Mouse (Mus musculus): ENCODE data around the gene Edem3.
"Not testable (repeated sequence)": the region's sequence is repeated elsewhere in the genome, so short reads cannot be mapped to it uniquely, and the experiment has no call there.

Gene Edem3

DNA sequence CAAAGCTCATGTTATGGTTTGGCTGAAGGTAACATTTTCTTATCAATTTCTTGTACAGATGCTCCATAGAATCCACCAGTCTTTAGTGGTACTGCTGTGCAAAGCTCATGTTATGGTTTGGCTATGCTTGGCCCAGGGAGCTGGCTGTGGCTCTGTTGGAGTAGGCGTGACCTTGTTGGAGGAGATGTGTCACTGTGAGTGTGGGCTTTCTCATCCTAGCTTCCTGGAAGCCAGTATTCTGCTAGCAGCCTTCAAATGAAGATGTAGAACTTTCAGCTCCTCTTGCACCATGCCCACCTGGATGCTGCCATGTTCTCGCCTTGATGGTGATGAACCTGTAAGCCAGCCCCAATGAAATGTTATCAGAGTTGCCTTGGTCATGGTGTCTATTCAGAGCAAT lies 5.3 kb upstream of the Edem3 start:
- not testable (repeated sequence) for DNase-seq (ENCODE audit: extremely low read depth, low read depth, low spot score)

GRCm38 (mm10) chr1:151752946-151753345 lies 2.2 kb upstream of the Edem3 start:
- no peak for DNase-seq (ENCODE audit: extremely low read depth, low read depth, low spot score)

DNA sequence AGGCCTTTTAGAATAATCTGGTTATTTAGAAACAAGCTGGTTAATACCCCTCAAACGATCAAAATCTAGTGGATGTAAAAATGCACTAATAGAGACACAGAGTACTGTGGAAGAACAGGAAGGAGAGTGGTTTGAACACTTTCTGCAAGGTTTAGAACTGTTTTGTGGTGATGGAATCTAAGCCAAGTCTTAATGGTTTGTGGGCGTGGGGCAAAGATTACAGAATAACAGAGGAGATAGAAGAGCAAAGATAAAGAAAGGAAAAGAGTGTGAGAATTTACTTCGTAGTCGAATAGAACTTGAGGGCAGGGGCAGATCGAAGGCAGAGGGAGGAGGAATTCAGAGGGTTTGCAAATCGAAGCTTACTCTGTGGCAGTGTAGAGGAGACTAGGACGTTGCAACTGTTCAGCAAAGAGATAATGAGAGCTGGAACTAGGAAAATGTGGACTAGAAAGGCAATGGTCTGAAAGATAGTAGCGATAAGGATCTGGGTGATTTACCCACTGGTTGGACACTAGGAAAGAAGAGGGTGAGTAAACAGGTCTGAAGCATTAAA lies 1.7 kb upstream of the Edem3 start:
- DNase-seq (ENCODE audit: extremely low read depth, low read depth, low spot score), result no peak

DNA sequence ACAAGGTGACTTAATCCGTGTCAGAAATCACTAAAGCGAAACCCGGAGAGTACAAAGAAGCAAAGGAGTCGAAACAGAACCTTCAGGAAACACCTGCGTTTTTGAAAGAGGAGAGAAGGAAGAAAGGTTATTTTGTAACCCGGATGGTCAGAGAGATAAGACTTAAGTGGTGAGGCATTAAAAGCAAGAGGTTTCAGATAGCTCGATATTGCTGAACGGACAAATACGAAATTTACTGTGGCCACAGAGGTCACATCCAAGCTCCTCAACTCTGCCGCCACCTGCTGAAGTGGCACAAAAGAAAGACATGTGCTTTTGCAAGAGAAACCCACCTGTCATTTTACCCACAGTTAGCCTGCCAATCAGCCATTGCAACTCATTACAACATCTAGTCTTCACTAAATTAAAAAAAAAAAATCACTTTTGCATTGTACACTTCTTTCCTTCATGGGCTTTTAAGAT lies 1.1 kb upstream of the Edem3 start:
- DNase-seq (ENCODE audit: extremely low read depth, low read depth, low spot score), result no peak

GRCm38 (mm10) chr1:151755660-151756424 lies 671 bp downstream of the Edem3 start:
- no peak for DNase-seq (ENCODE audit: extremely low read depth, low read depth, low spot score)

GRCm38 (mm10) chr1:151756425-151756728 lies 1.2 kb downstream of the Edem3 start:
- DNase-seq (ENCODE audit: extremely low read depth, low read depth, low spot score), result no peak

DNA sequence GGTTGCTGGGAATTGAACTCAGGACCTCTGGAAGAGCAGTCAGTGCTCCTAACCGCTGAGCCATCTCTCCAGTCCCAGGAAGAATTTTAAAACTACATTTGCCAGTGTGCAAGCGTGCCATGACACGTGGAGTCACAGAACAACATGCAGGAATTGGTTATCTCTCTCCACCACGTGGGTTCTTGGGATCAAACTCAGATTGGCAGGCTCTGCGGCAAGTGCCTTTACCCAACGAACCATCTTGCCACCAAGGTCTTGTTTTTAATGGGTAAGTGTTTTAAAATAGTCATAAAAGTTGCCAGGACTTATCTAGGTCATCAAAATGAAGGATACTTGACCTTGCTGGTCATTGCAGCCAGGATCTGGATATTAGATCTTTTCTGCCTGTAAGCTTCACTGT lies 3.1 kb downstream of the Edem3 start:
- no peak for DNase-seq (ENCODE audit: extremely low read depth, low read depth, low spot score)

DNA sequence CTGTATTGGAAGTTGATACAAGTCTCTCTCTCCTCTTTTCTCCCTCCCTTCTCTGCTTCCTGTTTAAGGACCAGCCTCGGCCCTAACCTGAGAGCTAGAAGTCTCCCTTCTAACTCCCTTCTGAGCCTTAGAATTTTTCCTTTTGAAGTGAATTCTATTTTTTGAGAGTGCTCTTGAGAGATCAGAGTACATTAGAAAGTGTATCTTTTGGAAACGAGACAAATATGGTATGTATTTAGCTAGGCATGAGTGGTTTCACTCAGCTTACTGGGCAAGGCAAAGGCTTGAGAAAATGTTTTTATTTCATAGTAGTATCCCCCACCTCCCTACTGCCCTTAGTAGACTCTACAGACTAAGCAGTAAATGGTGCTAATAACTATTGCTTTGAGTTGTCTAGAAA lies 3.8 kb downstream of the Edem3 start:
- no peak for DNase-seq (ENCODE audit: extremely low read depth, low read depth, low spot score)

GRCm38 (mm10) chr1:151764236-151764635 lies 9.1 kb downstream of the Edem3 start:
- no peak for DNase-seq (ENCODE audit: extremely low read depth, low read depth, low spot score)

GRCm38 (mm10) chr1:151766166-151766565 lies 11.0 kb downstream of the Edem3 start:
- no peak for DNase-seq (ENCODE audit: extremely low read depth, low read depth, low spot score)

DNA sequence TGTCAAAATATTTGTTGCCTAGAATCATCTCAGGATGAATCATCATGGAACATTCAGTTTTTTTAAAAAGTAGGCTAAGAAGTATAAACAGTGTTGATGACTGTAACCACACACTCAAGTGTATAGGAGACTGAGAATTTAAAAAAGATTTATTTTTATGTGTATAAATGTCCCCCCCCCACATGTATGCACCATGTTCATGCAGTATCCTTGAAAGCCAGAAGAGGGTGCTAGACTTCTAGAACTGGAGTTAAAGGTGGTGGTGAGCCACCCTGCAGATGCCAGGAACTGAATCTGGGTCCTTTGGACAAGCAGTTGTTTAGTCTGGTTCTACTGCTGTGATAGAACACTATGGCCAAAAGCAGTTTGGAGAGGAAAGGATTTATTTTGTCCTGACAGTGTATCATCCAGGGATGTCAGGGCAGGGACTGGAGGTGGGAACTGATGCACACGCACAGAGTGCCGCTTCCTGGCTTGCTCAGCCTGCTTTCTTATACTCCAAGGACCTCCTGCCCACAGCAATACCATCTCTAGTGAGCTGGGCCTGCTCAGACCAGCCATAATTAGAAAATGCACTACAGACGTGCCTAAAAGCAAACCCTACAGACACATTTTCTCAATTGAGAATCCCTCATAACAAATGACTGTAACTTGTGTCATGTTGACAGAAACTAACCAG lies 11.9 kb downstream of the Edem3 start:
- no peak for DNase-seq (ENCODE audit: extremely low read depth, low read depth, low spot score)

- DNase-seq (ENCODE audit: extremely low read depth, low read depth, low spot score), result no peak
These were observed 14.2 kb downstream of the Edem3 start for GRCm38 (mm10) chr1:151769200-151769913.

GRCm38 (mm10) chr1:151777616-151778015 lies 22.4 kb downstream of the Edem3 start:
- DNase-seq (ENCODE audit: extremely low read depth, low read depth, low spot score), result no peak

- no peak for DNase-seq (ENCODE audit: extremely low read depth, low read depth, low spot score)
These were observed 23.4 kb downstream of the Edem3 start for GRCm38 (mm10) chr1:151778592-151778991.

- no peak for DNase-seq (ENCODE audit: extremely low read depth, low read depth, low spot score)
These were observed 24.1 kb downstream of the Edem3 start for GRCm38 (mm10) chr1:151779306-151779705.

DNA sequence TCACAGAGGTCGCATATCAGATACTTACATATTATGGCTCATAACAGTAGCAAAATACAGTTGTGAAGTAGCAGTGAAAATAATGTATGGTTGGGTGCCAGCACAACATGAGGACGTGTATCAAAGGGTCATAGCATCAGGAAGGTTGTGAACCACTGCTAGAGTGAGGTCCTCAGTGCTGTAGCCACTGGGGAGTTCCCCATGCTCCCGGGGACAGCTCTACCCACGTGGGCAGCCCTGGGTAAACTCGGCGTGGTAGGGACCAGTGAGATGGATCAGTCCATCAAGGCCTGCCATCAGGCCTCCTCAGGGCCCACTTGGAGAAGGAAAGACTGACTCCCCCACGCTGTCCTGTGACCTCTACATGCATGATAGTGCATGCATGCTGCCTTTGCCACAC lies 26.3 kb downstream of the Edem3 start:
- no peak for DNase-seq (ENCODE audit: extremely low read depth, low read depth, low spot score)

GRCm38 (mm10) chr1:151783403-151783802 lies 28.2 kb downstream of the Edem3 start:
- no peak for DNase-seq (ENCODE audit: extremely low read depth, low read depth, low spot score)

DNA sequence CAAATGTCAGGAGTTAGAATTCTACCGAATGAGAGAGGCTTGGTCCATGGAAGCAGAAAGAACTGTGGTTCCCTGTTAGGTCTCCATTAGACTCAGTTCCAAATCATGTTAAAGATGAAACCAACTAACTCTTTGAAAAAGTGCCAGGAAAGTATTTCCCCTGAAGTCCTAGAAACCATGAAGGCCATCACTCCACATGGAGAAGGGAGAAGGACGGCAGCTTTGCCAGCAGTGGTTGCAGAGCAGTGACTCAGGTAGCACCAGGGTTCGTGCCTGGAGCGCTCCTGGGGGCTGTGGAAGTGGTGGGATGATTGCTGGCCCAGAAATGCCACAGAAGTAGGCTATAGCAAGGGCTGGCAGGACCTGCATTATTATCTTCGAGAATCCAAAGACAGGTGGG lies 31.2 kb downstream of the Edem3 start:
- DNase-seq (ENCODE audit: extremely low read depth, low read depth, low spot score), result no peak

DNA sequence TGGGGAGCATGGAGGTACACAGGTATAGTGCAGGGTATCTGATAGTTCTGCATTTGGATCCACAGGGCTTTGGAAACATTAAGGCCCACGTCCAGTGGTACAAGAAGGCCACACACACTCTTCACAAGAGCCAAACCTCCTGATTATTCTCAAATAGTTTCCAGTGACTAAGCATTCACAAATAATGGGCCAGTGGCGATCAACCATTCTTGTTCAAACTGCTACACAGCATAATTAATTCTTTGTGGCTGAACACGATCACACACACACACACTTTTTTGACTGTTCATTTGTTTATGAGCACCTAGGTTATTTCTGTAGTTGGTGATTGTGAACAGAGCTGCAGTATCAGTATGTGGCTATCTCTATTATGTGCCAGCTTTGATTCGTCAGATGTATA lies 34.0 kb downstream of the Edem3 start:
- no peak for DNase-seq (ENCODE audit: extremely low read depth, low read depth, low spot score)

DNA sequence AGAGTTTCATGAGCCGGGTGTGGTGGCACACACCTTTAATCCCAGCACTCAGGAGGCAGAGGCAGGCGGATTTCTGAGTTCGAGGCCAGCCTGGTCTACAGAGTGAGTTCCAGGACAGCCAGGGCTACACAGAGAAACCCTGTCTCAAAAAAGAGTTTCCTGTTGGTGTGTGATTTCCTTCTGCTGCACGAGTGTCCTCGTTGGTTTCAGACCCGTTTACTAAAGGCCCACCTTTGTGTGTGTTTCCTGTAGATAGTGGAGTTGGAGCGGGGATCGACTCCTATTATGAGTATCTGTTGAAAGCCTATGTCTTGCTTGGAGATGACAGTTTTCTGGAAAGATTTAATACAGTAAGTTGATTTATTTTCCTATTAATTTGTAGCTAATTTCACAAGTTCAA lies 36.9 kb downstream of the Edem3 start:
- DNase-seq (ENCODE audit: extremely low read depth, low read depth, low spot score), result not testable (repeated sequence)

- DNase-seq (ENCODE audit: extremely low read depth, low read depth, low spot score), result not testable (repeated sequence)
These were observed 47.6 kb downstream of the Edem3 start for GRCm38 (mm10) chr1:151802795-151803194.

DNA sequence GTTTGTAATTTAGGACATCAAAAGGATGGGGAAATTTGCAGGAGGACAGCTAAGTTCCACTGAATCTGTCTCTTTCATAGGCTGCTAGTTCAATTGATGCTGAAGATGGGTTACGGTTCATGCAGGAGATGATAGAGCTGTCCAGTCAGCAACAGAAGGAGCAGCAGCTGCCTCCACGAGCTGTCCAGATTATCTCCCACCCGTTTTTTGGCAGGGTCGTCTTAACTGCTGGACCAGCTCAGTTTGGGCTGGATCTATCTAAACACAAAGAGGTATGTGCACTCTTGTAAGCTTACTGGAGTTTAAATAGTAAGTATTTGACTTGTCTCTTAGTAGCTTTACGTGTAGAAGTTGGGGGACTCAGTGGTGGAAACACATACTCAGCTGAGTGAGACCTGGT lies 52.1 kb downstream of the Edem3 start:
- DNase-seq (ENCODE audit: extremely low read depth, low read depth, low spot score), result no peak
